Mouse (Mus musculus) intestine, embryonic 14.5 days (tissue): Measurements from ENCODE around the gene Cilp. TPM values are rescaled to one million over a fixed set of nuclear protein-coding genes. Genes with fewer than 3 reads are reported as not detected.

Experiments
- ATAC-seq: fragments of 200-750 bp; cut with Nextera tagmentation; replicated peaks from 2 replicates; pipeline ENCODE4 v1.8.0; 2017; ENCODE audit warnings: low read depth, moderate number of reproducible peaks, moderate TSS enrichment, moderate library complexity; ENCODE audit not compliant: low FRiP score, low TSS enrichment
- DNase-seq: peaks from one replicate; pipeline ENCODE4 v3.0.0-alpha.2; 2018; ENCODE audit warnings: low spot score
- H3K27ac ChIP-seq: fragments of 300-500 bp; sonication (generic); 2 replicates; pipeline ENCODE4 v1.5.1; 2014; ENCODE audit warnings: low read depth, mild to moderate bottlenecking, control low read depth
- H3K27me3 ChIP-seq: fragments of 300-500 bp; sonication (generic); replicated peaks from 2 replicates; pipeline ENCODE4 v1.6.1; 2014; ENCODE audit warnings: low read length, control low read depth; ENCODE audit not compliant: control insufficient read depth, insufficient read depth
- H3K36me3 ChIP-seq: fragments of 300-500 bp; sonication (generic); 2 replicates; pipeline ENCODE4 v1.6.1; 2014; ENCODE audit warnings: low read length, control low read depth; ENCODE audit not compliant: control insufficient read depth, insufficient read depth
- H3K4me1 ChIP-seq: fragments of 300-500 bp; sonication (generic); replicated peaks from 2 replicates; pipeline ENCODE4 v1.6.1; 2014; ENCODE audit warnings: low read length, control low read depth, mixed read lengths; ENCODE audit not compliant: control insufficient read depth, insufficient read depth
- H3K4me2 ChIP-seq: fragments of 300-500 bp; sonication (generic); 2 replicates; pipeline ENCODE4 v1.6.1; 2014; ENCODE audit warnings: low read length
- H3K4me3 ChIP-seq: fragments of 300-500 bp; sonication (generic); 2 replicates; pipeline ENCODE4 v1.5.1; 2014; ENCODE audit warnings: low read depth, low read length, control low read depth, mixed read lengths
- H3K9ac ChIP-seq: fragments of 300-500 bp; sonication (generic); 2 replicates; pipeline ENCODE4 v1.6.1; 2014; ENCODE audit warnings: mild to moderate bottlenecking, low read length
- H3K9me3 ChIP-seq: fragments of 300-500 bp; sonication (generic); 2 replicates; pipeline ENCODE4 v1.6.1; 2016; ENCODE audit warnings: low read length, control low read depth; ENCODE audit not compliant: control insufficient read depth
- WGBS: fragments of 180-500 bp; shearing (Covaris S2); extraction: QIAGEN DNeasy Blood & Tissue Kit; methylation state at CpG from one replicate; pipeline ENCODE4 v1.1.7; 2014; 5-methylcytosine and 5-hydroxymethylcytosine counted together
- polyA plus RNA-seq: library from polyadenylated mRNA; unstranded; fragments of >200 nt; fragmentation: Nextera tagmentation; extraction: Ambion mirVana; gene quantifications from 2 replicates; pipeline ENCODE4 v1.2.1, GENCODE M21; 2014

Gene Cilp
- polyA plus RNA-seq, 1 experiment from 2014 or later: 1.1 TPM

- H3K36me3 ChIP-seq: peaks cover 5% of the 10 kb centered on the region; the same call in 1 of the 2 replicates
- peak; percentile 98 for DNase-seq
- H3K27me3 ChIP-seq: no peaks in the 10 kb centered on the region
- ATAC-seq: peak; percentile 90
- H3K9ac ChIP-seq: peak within 1 kb of the TSS; percentile 84
- no peaks in the 10 kb centered on the region for H3K9me3 ChIP-seq
- H3K4me3 ChIP-seq: peak within 1 kb of the TSS; percentile 97
- peak within 1 kb of the TSS; percentile 83 for H3K4me2 ChIP-seq
- H3K4me1 ChIP-seq: peaks cover 13% of the 10 kb centered on the region; the same call in 1 of the 2 replicates
- under 1% methylated on average over 70 of the region's 71 CpGs for WGBS
- H3K27ac ChIP-seq: peak within 1 kb of the TSS; percentile 82
Measured at GRCm38 (mm10) chr9:65293973-65294715, 29.2 kb downstream of the Cilp start, which contains the start of gene Clpx. TSS of gene Clpx (plus strand) at chr9:65294260.

- WGBS: under 1% methylated on average over 28 of the region's 28 CpGs
- H3K9ac ChIP-seq: peak overlapping the region; percentile 84
- H3K27me3 ChIP-seq: no peaks in the 10 kb centered on the region
- ATAC-seq (no peak; the same call in 1 of the 2 replicates), DNase-seq (no peak)
- peak overlapping the region; percentile 97 for H3K4me3 ChIP-seq
- peak overlapping the region; percentile 83 for H3K4me2 ChIP-seq
- peak overlapping the region; percentile 82 for H3K27ac ChIP-seq
- H3K4me1 ChIP-seq: peaks cover 13% of the 10 kb centered on the region; the same call in 1 of the 2 replicates
- H3K9me3 ChIP-seq: no peaks in the 10 kb centered on the region
- peaks cover 7% of the 10 kb centered on the region; the same call in 1 of the 2 replicates for H3K36me3 ChIP-seq
Measured at GRCm38 (mm10) chr9:65294716-65295378, 29.9 kb downstream of the Cilp start.

- no peak overlapping the region for H3K4me3 ChIP-seq
- H3K36me3 ChIP-seq: peaks cover 29% of the 10 kb centered on the region
- DNase-seq (no peak), ATAC-seq (no peak)
- H3K27ac ChIP-seq: no peak overlapping the region
- H3K9ac ChIP-seq: no peak overlapping the region
- WGBS: 94% methylated on average over 2 of the region's 2 CpGs
- no peaks in the 10 kb centered on the region for H3K27me3 ChIP-seq
- H3K9me3 ChIP-seq: no peaks in the 10 kb centered on the region
- peaks cover 13% of the 10 kb centered on the region; the same call in 1 of the 2 replicates for H3K4me1 ChIP-seq
- H3K4me2 ChIP-seq: no peak overlapping the region
Measured at GRCm38 (mm10) chr9:65297056-65297455, 32.1 kb downstream of the Cilp start.

- H3K9me3 ChIP-seq: no peaks in the 10 kb centered on the region
- 89% methylated on average over 3 of the region's 3 CpGs for WGBS
- no peak for DNase-seq
- no peak for ATAC-seq
- peaks cover 46% of the 10 kb centered on the region for H3K36me3 ChIP-seq
- H3K4me3 ChIP-seq: no peak overlapping the region
- H3K4me1 ChIP-seq: peaks cover 8% of the 10 kb centered on the region; the same call in 1 of the 2 replicates
- H3K27ac ChIP-seq: no peak overlapping the region
- H3K27me3 ChIP-seq: no peaks in the 10 kb centered on the region
- H3K9ac ChIP-seq: no peak overlapping the region
- H3K4me2 ChIP-seq: no peak overlapping the region
Measured at GRCm38 (mm10) chr9:65298761-65299160, 33.8 kb downstream of the Cilp start.

- Histone ChIP-seq H3K36me3 (peaks cover 55% of the 10 kb centered on the region), H3K9me3 (no peaks in the 10 kb centered on the region), H3K4me1 (peaks cover 8% of the 10 kb centered on the region; the same call in 1 of the 2 replicates), H3K27me3 (no peaks in the 10 kb centered on the region), H3K9ac (no peak overlapping the region), H3K4me2 (no peak overlapping the region), H3K27ac (no peak overlapping the region), H3K4me3 (no peak overlapping the region)
- WGBS: 95% methylated on average over 7 of the region's 7 CpGs
- no peak for ATAC-seq
- DNase-seq: no peak
Measured at GRCm38 (mm10) chr9:65299650-65300049, 34.7 kb downstream of the Cilp start.

- Histone ChIP-seq H3K4me3 (no peak overlapping the region), H3K27ac (no peak overlapping the region), H3K9me3 (no peaks in the 10 kb centered on the region), H3K36me3 (peaks cover 66% of the 10 kb centered on the region), H3K4me1 (no peaks in the 10 kb centered on the region), H3K27me3 (no peaks in the 10 kb centered on the region), H3K4me2 (no peak overlapping the region), H3K9ac (no peak overlapping the region)
- ATAC-seq: no peak
- DNase-seq: no peak
- WGBS: 96% methylated on average over 4 of the region's 4 CpGs
Measured at GRCm38 (mm10) chr9:65302327-65302983, 37.5 kb downstream of the Cilp start.

GRCm38 (mm10) chr9:65303586-65303985 is 38.6 kb downstream of the Cilp start:
- no peak overlapping the region for H3K4me2 ChIP-seq
- H3K4me1 ChIP-seq: no peaks in the 10 kb centered on the region
- no peak overlapping the region for H3K9ac ChIP-seq
- DNase-seq: no peak
- no peak for ATAC-seq
- H3K36me3 ChIP-seq: peaks cover 73% of the 10 kb centered on the region
- WGBS: 90% methylated on average over 4 of the region's 4 CpGs
- no peak overlapping the region for H3K4me3 ChIP-seq
- no peak overlapping the region for H3K27ac ChIP-seq
- H3K27me3 ChIP-seq: no peaks in the 10 kb centered on the region
- no peaks in the 10 kb centered on the region for H3K9me3 ChIP-seq

GRCm38 (mm10) chr9:65304300-65304699 is 39.3 kb downstream of the Cilp start:
- 86% methylated on average over 4 of the region's 4 CpGs for WGBS
- Histone ChIP-seq H3K4me1 (no peaks in the 10 kb centered on the region), H3K36me3 (peaks cover 78% of the 10 kb centered on the region), H3K4me3 (no peak overlapping the region), H3K27me3 (no peaks in the 10 kb centered on the region), H3K9ac (no peak overlapping the region), H3K9me3 (no peaks in the 10 kb centered on the region), H3K27ac (no peak overlapping the region), H3K4me2 (no peak overlapping the region)
- ATAC-seq (no peak), DNase-seq (no peak)
